Mouse (Mus musculus) myocyte (in vitro differentiated cells): ENCODE measurements around the gene Lingo3.
A peak's percentile ranks its signal among the peaks of the same experiment; 100 is the strongest.

Source experiments
- E2F4 ChIP-seq: IDR thresholded peaks from one replicate; pipeline ENCODE4 v1.6.1; 2011; ENCODE audit warnings: mild to moderate bottlenecking, control low read depth, moderate library complexity; ENCODE audit not compliant: insufficient read depth
- MYOG ChIP-seq, 3 experiments: IDR thresholded peaks; one replicate each; pipeline ENCODE4 v1.6.1; 2011; ENCODE audit warnings: control low read depth in 2 of 3, low read depth in 2 of 3, mild to moderate bottlenecking in 2 of 3; ENCODE audit not compliant: insufficient read length in 2 of 3, control insufficient read depth in 1 of 3, insufficient read depth in 1 of 3
- POLR2A ChIP-seq: IDR thresholded peaks from one replicate; pipeline ENCODE4 v1.6.1; 2011; ENCODE audit warnings: low read depth, mild to moderate bottlenecking, control low read depth, moderate library complexity; ENCODE audit not compliant: insufficient read length
- REST ChIP-seq: IDR thresholded peaks from one replicate; pipeline ENCODE4 v1.6.1; 2011; ENCODE audit warnings: mild to moderate bottlenecking, control low read depth, moderate library complexity; ENCODE audit not compliant: insufficient read depth, insufficient read length
- SRF ChIP-seq: IDR thresholded peaks from one replicate; pipeline ENCODE4 v1.6.1; 2011; ENCODE audit warnings: low read depth; ENCODE audit not compliant: control insufficient read depth, insufficient read length
- TCF12 ChIP-seq: IDR thresholded peaks from one replicate; pipeline ENCODE4 v1.6.1; 2011; ENCODE audit warnings: mild to moderate bottlenecking, control low read depth; ENCODE audit not compliant: poor library complexity, insufficient read depth, severe bottlenecking
- TCF3 ChIP-seq: IDR thresholded peaks from one replicate; pipeline ENCODE4 v1.6.1; 2011; ENCODE audit warnings: low read depth, control low read depth; ENCODE audit not compliant: insufficient read length
- USF1 ChIP-seq: IDR thresholded peaks from one replicate; pipeline ENCODE4 v1.6.1; 2011; ENCODE audit warnings: low read depth, mild to moderate bottlenecking, control low read depth, moderate library complexity

DNA sequence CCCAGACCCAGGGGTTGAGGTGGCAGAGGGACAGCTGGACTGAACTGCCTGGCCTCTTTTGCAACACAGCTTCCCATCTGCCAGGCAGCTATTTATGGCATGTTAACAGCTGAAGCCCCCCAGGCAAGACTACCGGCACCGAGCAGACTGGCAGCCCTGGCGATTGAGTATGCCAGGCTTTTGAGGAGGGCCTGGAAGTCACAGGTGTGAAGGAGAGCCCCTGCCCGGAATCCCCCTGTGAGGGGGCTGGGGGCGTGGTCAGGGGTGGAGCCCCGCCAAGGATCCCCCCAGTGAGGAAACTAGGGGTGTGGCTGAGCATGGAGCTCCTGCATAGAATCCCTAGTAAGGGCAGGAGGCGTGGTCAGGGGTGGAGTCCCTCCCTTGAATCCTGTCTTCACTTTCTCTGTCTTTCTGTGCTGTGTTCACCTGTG is 6.9 kb downstream of the Lingo3 start:
- TF ChIP-seq POLR2A = no peak
- no peak for TF ChIP-seq REST
- TF ChIP-seq TCF12 = peak; percentile 83
- TF ChIP-seq USF1 = no peak
- TF ChIP-seq SRF = no peak
- TF ChIP-seq E2F4 = no peak
- TF ChIP-seq TCF3 = peak; percentile 84
- peak; percentile 91 to 95 (median 94) for TF ChIP-seq MYOG (IDR thresholded peaks at IDR 0.05; ENCODE audit: control insufficient read depth in 1 of 3, insufficient read depth in 1 of 3, insufficient read length in 2 of 3, low read depth in 2 of 3)
